Mouse (Mus musculus): Measurements from ENCODE around the gene Scg3. TPM values are rescaled to one million over a fixed set of nuclear protein-coding genes. Genes with fewer than 3 reads are reported as not detected.
"Not testable (repeated sequence)": the region's sequence is repeated elsewhere in the genome, so short reads cannot be mapped to it uniquely, and the experiment has no call there.

Scg3 gene
- total RNA-seq, 2 experiments from 2014 or later, result 3.3 TPM

- DNase-seq, result no peak
- intact Hi-C loops (cut with DNase I; ENCODE audit: low total_unique reads), result no loop called here
Observed at GRCm38 (mm10) chr9:75630823-75631454, 52.9 kb downstream of the Scg3 start.

- intact Hi-C loops (cut with DNase I; ENCODE audit: low total_unique reads), result no loop called here
- no peak for DNase-seq
Observed at GRCm38 (mm10) chr9:75626308-75626604, 57.6 kb downstream of the Scg3 start.

GRCm38 (mm10) chr9:75625556-75626307 is 58.1 kb downstream of the Scg3 start, which contains the start of gene Lysmd2:
Gene Lysmd2, plus strand, starts transcription at chr9:75625741.
- intact Hi-C loops (cut with DNase I; ENCODE audit: low total_unique reads), result no loop called here
- DNase-seq, result peak; percentile 84

GRCm38 (mm10) chr9:75624983-75625555 is 58.8 kb downstream of the Scg3 start:
- DNase-seq, result no peak
- intact Hi-C loops (cut with DNase I; ENCODE audit: low total_unique reads), result no loop called here

GRCm38 (mm10) chr9:75621428-75621827 is 62.4 kb downstream of the Scg3 start:
- no peak for DNase-seq
- intact Hi-C loops (cut with DNase I; ENCODE audit: low total_unique reads), result no loop called here

GRCm38 (mm10) chr9:75619761-75620160 is 64.1 kb downstream of the Scg3 start:
- intact Hi-C loops (cut with DNase I; ENCODE audit: low total_unique reads); DNase-seq: not testable (repeated sequence)

GRCm38 (mm10) chr9:75618836-75619400 is 64.9 kb downstream of the Scg3 start:
- intact Hi-C loops (cut with DNase I; ENCODE audit: low total_unique reads), result no loop called here
- DNase-seq, result no peak

- intact Hi-C loops (cut with DNase I; ENCODE audit: low total_unique reads), result no loop called here
- no peak for DNase-seq
Observed at GRCm38 (mm10) chr9:75616560-75616959, 67.3 kb downstream of the Scg3 start.

GRCm38 (mm10) chr9:75610571-75611493 is 73.0 kb downstream of the Scg3 start, which contains the start of gene Tmod2:
Gene Tmod2, minus strand, starts transcription at chr9:75611325.
- DNase-seq, result peak; percentile 59
- intact Hi-C loops (cut with DNase I; ENCODE audit: low total_unique reads), result no loop called here

- no peak for DNase-seq
- intact Hi-C loops (cut with DNase I; ENCODE audit: low total_unique reads), result no loop called here
Observed at GRCm38 (mm10) chr9:75609965-75610364, 73.9 kb downstream of the Scg3 start.

- no peak for DNase-seq
- intact Hi-C loops (cut with DNase I; ENCODE audit: low total_unique reads), result no loop called here
Observed at GRCm38 (mm10) chr9:75609505-75609904, 74.4 kb downstream of the Scg3 start.

- intact Hi-C loops (cut with DNase I; ENCODE audit: low total_unique reads), result no loop called here
- DNase-seq, result no peak
Observed at GRCm38 (mm10) chr9:75607496-75607895, 76.4 kb downstream of the Scg3 start.

- intact Hi-C loops (cut with DNase I; ENCODE audit: low total_unique reads), result no loop called here
- DNase-seq, result no peak
Observed at GRCm38 (mm10) chr9:75601510-75601909, 82.3 kb downstream of the Scg3 start.

GRCm38 (mm10) chr9:75600166-75600934 is 83.5 kb downstream of the Scg3 start:
- DNase-seq, result peak; percentile 36
- intact Hi-C loops (cut with DNase I; ENCODE audit: low total_unique reads), result no loop called here

- intact Hi-C loops (cut with DNase I; ENCODE audit: low total_unique reads), result no loop called here
- DNase-seq, result peak; percentile 32
Observed at GRCm38 (mm10) chr9:75599191-75599841, 84.5 kb downstream of the Scg3 start.

- DNase-seq, result no peak
- intact Hi-C loops (cut with DNase I; ENCODE audit: low total_unique reads), result no loop called here
Observed at GRCm38 (mm10) chr9:75597596-75597995, 86.3 kb downstream of the Scg3 start.

- intact Hi-C loops (cut with DNase I; ENCODE audit: low total_unique reads), result no loop called here
- no peak for DNase-seq
Observed at GRCm38 (mm10) chr9:75597036-75597435, 86.8 kb downstream of the Scg3 start.

GRCm38 (mm10) chr9:75593481-75593880 is 90.4 kb downstream of the Scg3 start:
- no peak for DNase-seq
- intact Hi-C loops (cut with DNase I; ENCODE audit: low total_unique reads), result no loop called here
